Mouse (Mus musculus) gastrocnemius, postnatal 14 days (tissue): ENCODE results near the gene Zfp128. TPM values are rescaled to one million over a fixed set of nuclear protein-coding genes. Genes with fewer than 3 reads are reported as not detected.
"Not testable (repeated sequence)": the region's sequence is repeated elsewhere in the genome, so short reads cannot be mapped to it uniquely, and the experiment has no call there.

ENCODE experiments used
- DNase-seq: peaks from one replicate; pipeline ENCODE4 v3.0.0; 2021; ENCODE audit warnings: mixed read lengths
- intact Hi-C: fragments of 180-260 bp; cut with DNase I; formaldehyde crosslinking; loops from one replicate; pipeline ENCODE4 v1.15.1; 2025; ENCODE audit warnings: low total_unique reads
- long read RNA-seq, 2 experiments: library from polyadenylated mRNA; stranded (forward); transcript quantifications; one replicate each; pipeline ENCODE4 v2.0.0; 2021
- total RNA-seq, 2 experiments: library from RNA; stranded (reverse); gene quantifications; 2 replicates each; pipeline ENCODE4 v1.2.3; 2021

Gene Zfp128
- 1 to 10 TPM; 1.9 to 2.1 TPM for total RNA-seq
- long read RNA-seq, experiment 1, partial matches to known transcripts = 0 of 2 reads
- long read RNA-seq, experiment 1, other reads (novel, unspliced or antisense) = 0 of 2 reads
- long read RNA-seq, experiment 2, partial matches to known transcripts = 0 of 3 reads
- long read RNA-seq, experiment 2, other reads (novel, unspliced or antisense) = 0 of 3 reads

GRCm38 (mm10) chr7:12880911-12881660 lies at the start of gene Zfp128:
Gene Zfp128, plus strand, starts transcription at chr7:12881177.
- intact Hi-C loops = no loop called here

GRCm38 (mm10) chr7:12834162-12835120 lies 46.5 kb upstream of the Zfp128 start, which contains the start of gene Zfp110:
Gene Zfp110, plus strand, starts transcription at chr7:12834761.
- peak; percentile 91 for DNase-seq
- intact Hi-C loops = no loop called here

More at GRCm38 (mm10) chr7:12880911-12881660, at the start of gene Zfp128:
- DNase-seq = peak; percentile 95

- peak; percentile 19 for DNase-seq
- intact Hi-C loops = no loop called here
Observed at GRCm38 (mm10) chr7:12835193-12835671, 45.7 kb upstream of the Zfp128 start.

- no peak for DNase-seq
- intact Hi-C loops = no loop called here
Observed at GRCm38 (mm10) chr7:12835779-12836178, 45.2 kb upstream of the Zfp128 start.

GRCm38 (mm10) chr7:12874301-12874700 lies 6.7 kb upstream of the Zfp128 start:
- intact Hi-C loops = no loop called here
- no peak for DNase-seq

GRCm38 (mm10) chr7:12880036-12880435 lies 941 bp upstream of the Zfp128 start:
- intact Hi-C loops = no loop called here
- no peak for DNase-seq

GRCm38 (mm10) chr7:12880497-12880896 lies 480 bp upstream of the Zfp128 start:
- intact Hi-C loops, DNase-seq: not testable (repeated sequence)

GRCm38 (mm10) chr7:12886563-12887266 lies 5.7 kb downstream of the Zfp128 start:
- intact Hi-C loops = no loop called here
- DNase-seq = no peak

GRCm38 (mm10) chr7:12887585-12887984 lies 6.6 kb downstream of the Zfp128 start:
- no peak for DNase-seq
- intact Hi-C loops = no loop called here

- no peak for DNase-seq
- intact Hi-C loops = no loop called here
Observed at GRCm38 (mm10) chr7:12890928-12891327, 10.0 kb downstream of the Zfp128 start.

GRCm38 (mm10) chr7:12891334-12891733 lies 10.4 kb downstream of the Zfp128 start:
- DNase-seq = no peak
- intact Hi-C loops = no loop called here

- intact Hi-C loops = loop anchor here (2.0 kb wide), 1 partner anchor 67 kb away; the partner anchor contains the start of gene Zfp324
- DNase-seq = peak; percentile 92
Observed at GRCm38 (mm10) chr7:12897655-12898410, 16.9 kb downstream of the Zfp128 start, which contains the start of gene Zscan22. Gene Zscan22, plus strand, starts transcription at chr7:12897815.

GRCm38 (mm10) chr7:12901517-12901916 lies 20.5 kb downstream of the Zfp128 start:
- DNase-seq = no peak
- intact Hi-C loops = loop anchor here (5.0 kb wide), 1 partner anchor 151 kb away; the partner anchor contains the start of gene Mzf1

GRCm38 (mm10) chr7:12903623-12904022 lies 22.6 kb downstream of the Zfp128 start:
- DNase-seq = no peak
- intact Hi-C loops = loop anchor here (5.0 kb wide), 1 partner anchor 149 kb away; the partner anchor contains the start of gene Mzf1

- intact Hi-C loops = no loop called here
Observed at GRCm38 (mm10) chr7:12905146-12905545, 24.2 kb downstream of the Zfp128 start.

GRCm38 (mm10) chr7:12909498-12909962 lies 28.6 kb downstream of the Zfp128 start:
- intact Hi-C loops = no loop called here
- peak; percentile 53 for DNase-seq

More at GRCm38 (mm10) chr7:12905146-12905545, 24.2 kb downstream of the Zfp128 start:
- no peak for DNase-seq

GRCm38 (mm10) chr7:12910181-12910668 lies 29.2 kb downstream of the Zfp128 start:
- intact Hi-C loops = loop anchor here (10.0 kb wide), 1 partner anchor 85 kb away; the partner anchor contains the start of genes Slc27a5 and Trim28
- DNase-seq = peak; percentile 42

- intact Hi-C loops = loop anchor here (10.0 kb wide), 1 partner anchor 81 kb away; the partner anchor contains the start of genes Slc27a5 and Trim28
- DNase-seq = no peak
Observed at GRCm38 (mm10) chr7:12913556-12913955, 32.6 kb downstream of the Zfp128 start.
